In genomic region chr15:10264885-10265284, GRCm38 (mm10) we compare ENCODE assay signal across 17 mouse cellular contexts.
"Had no signal": no experiment of that assay in that cellular context is flagged by ENCODE, and none has a peak within 500 bp of the region (broad histone marks: within the 10 kb centered on the region; RNA-seq: fewer than 3 reads in every experiment).

No protein-coding gene starts in this region.

- H3K4me3 ChIP-seq: lung, embryonic 15.5 days; megakaryocyte, embryonic 14.5 days; midbrain, embryonic 13.5 days; midbrain, embryonic 15.5 days; neural tube, embryonic 12.5 days; stomach, embryonic 15.5 days had no signal

- DNase-seq: lung, adult 2 months; lung, postnatal 14 days; lung, postnatal 36 days; right cerebral cortex, postnatal 14 days; thymus, adult 2 months; thymus, postnatal 25 days; thymus, postnatal 4 days had no signal

- H3K9me3 ChIP-seq: lung, embryonic 15.5 days; megakaryocyte, embryonic 14.5 days; midbrain, embryonic 13.5 days; midbrain, embryonic 15.5 days; neural tube, embryonic 12.5 days; stomach, embryonic 15.5 days had no signal

- H3K4me2 ChIP-seq: lung, embryonic 15.5 days; midbrain, embryonic 11.5 days; midbrain, embryonic 13.5 days; midbrain, embryonic 15.5 days; neural tube, embryonic 12.5 days; stomach, embryonic 15.5 days had no signal

- H3K27me3 ChIP-seq: lung, embryonic 15.5 days; megakaryocyte, embryonic 14.5 days; midbrain, embryonic 13.5 days; midbrain, embryonic 15.5 days; neural tube, embryonic 12.5 days; stomach, embryonic 15.5 days had no signal

- H3K9ac ChIP-seq: lung, embryonic 15.5 days; midbrain, embryonic 13.5 days; midbrain, embryonic 15.5 days; neural tube, embryonic 12.5 days; stomach, embryonic 15.5 days had no signal

- H3K36me3 ChIP-seq: lung, embryonic 15.5 days; midbrain, embryonic 13.5 days; midbrain, embryonic 15.5 days; neural tube, embryonic 12.5 days; stomach, embryonic 15.5 days had no signal

- H3K4me1 ChIP-seq: lung, embryonic 15.5 days; megakaryocyte, embryonic 14.5 days; midbrain, embryonic 13.5 days; midbrain, embryonic 15.5 days; neural tube, embryonic 12.5 days; stomach, embryonic 15.5 days had no signal

- H3K27ac ChIP-seq: lung, embryonic 15.5 days; macrophage; midbrain, embryonic 13.5 days; midbrain, embryonic 15.5 days; neural tube, embryonic 12.5 days; stomach, embryonic 15.5 days; stomach, postnatal 0 days had no signal

- ATAC-seq: lung, postnatal 0 days; midbrain, embryonic 13.5 days; midbrain, embryonic 15.5 days had no signal
